Mouse (Mus musculus) E14TG2a.4 (cell line): Measurements from ENCODE around the gene Sfxn4.

Experiments
- CTCF ChIP-seq: conservative IDR thresholded peaks from 2 replicates; pipeline ENCODE4 v1.5.1; 2014; ENCODE audit warnings: low read length
- POU5F1 ChIP-seq: IDR thresholded peaks from 2 replicates; pipeline ENCODE4 v1.6.1; 2014; ENCODE audit warnings: low read length, borderline replicate concordance

DNA sequence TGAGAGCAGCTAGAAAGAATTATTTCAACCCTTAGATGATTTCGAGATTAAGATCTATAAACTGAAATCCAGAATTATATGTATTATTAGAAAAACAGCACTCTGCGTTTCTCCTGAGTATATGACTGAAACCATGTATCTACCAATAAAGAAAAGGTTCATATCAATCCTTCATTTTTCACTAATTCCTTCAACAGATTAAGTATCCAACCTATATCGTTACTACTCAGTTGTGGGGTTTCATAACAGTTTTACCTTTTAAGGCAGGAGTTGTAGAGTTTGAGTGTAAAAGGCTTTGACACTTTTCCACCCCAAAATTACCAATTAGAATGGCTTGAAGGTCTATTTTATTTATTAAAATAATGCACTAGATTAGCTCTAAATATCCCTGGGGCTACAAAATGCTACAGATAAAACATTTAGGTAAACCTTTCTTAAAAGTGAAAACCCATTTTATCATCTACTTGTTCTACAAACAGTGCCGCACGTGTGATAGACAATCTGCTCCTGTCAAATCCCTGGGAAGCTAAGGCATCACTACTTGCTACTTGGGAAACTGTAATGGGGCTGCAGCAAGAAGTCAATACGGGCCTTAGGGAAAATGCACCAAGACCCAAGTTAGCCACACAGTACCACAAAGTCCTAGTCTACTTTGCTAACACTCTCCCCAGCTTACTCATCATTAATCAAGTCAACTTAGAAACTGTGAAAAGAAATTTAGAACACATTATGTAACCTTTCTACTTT, 72.9 kb downstream of the Sfxn4 start:
- TF ChIP-seq CTCF: no peak
- no peak for TF ChIP-seq POU5F1
